Mouse (Mus musculus) bone marrow macrophage, adult 2 months (primary cell): ENCODE results near the gene Palmd.

Experiments used
- CTCF ChIP-seq: IDR thresholded peaks from 2 replicates; pipeline ENCODE4 v1.5.1; 2012; ENCODE audit warnings: low read depth, mild to moderate bottlenecking, low read length, moderate library complexity
- POLR2A ChIP-seq: IDR thresholded peaks from 2 replicates; pipeline ENCODE4 v1.6.1; 2012; ENCODE audit warnings: mild to moderate bottlenecking, low read depth, low read length, borderline replicate concordance

DNA sequence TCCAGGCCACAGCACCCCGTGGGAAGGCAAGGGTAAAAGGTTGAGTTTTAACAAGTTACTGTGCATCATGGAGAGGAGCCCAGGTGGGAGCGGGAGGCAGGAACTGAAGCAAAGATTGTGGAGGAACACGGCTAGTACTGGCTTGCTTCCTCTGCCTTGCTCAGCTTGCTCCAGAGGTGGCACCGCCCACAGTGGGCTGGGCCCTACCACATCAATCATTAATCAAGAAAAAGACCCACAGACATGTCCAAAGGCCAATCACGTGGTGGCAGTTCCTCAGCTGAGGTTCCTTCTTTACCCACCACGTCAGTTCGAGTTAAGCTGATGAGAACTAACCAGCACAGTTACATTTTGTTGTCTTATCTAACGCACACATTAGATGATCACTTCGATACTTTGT, 75.9 kb downstream of the Palmd start:
- TF ChIP-seq CTCF, result no peak
- no peak for TF ChIP-seq POLR2A
